Mouse (Mus musculus): Measurements from ENCODE around the gene Slc27a3. TPM values are rescaled to one million over a fixed set of nuclear protein-coding genes. Genes with fewer than 3 reads are reported as not detected.

Gene Slc27a3
- total RNA-seq (2021) (1 to 10 TPM in 1 of 2 experiments, under 1 TPM in 1; 0.76 to 1.1 TPM), polyA plus RNA-seq (2012; rRNA removed) (2.2 and 3.7 TPM in 2 replicates)
- long read RNA-seq = 0 reads

GRCm38 (mm10) chr3:90389511-90390490 lies at the start of gene Slc27a3:
Slc27a3 (minus strand) TSS chr3:90389938.
- DNase-seq = peak; percentile 61 to 63
- H3K27ac ChIP-seq = peak within 1 kb of the TSS; percentile 6
- H3K36me3 ChIP-seq (ENCODE audit: control insufficient read depth, insufficient read depth, low read length) = no peaks in the 10 kb centered on the region
- intact Hi-C loops (cut with DNase I) = no loop called here
- TF ChIP-seq CTCF (IDR thresholded peaks at IDR 0.05) = no peak
- no peak for TF ChIP-seq POLR2A (IDR thresholded peaks at IDR 0.05; ENCODE audit: insufficient read depth, low read depth, low read length)
- TF ChIP-seq EP300 (IDR thresholded peaks at IDR 0.05; ENCODE audit: insufficient read depth, low read depth, low read length) = no peak
- peaks cover 6% of the 10 kb centered on the region for H3K4me1 ChIP-seq (ENCODE audit: control insufficient read depth, insufficient read depth, low read length)
- peak within 1 kb of the TSS; percentile 63 for H3K4me3 ChIP-seq
- no peaks in the 10 kb centered on the region for H3K79me2 ChIP-seq (replicated peaks; ENCODE audit: control insufficient read depth, insufficient read depth, low read length)
- H3K9ac ChIP-seq (ENCODE audit: low read depth, low read length) = peak within 1 kb of the TSS; percentile 56
- no peaks in the 10 kb centered on the region for H3K27me3 ChIP-seq (ENCODE audit: control insufficient read depth, insufficient read depth, low read length)
- 1% methylated on average over 54 of the region's 55 CpGs for WGBS

DNA sequence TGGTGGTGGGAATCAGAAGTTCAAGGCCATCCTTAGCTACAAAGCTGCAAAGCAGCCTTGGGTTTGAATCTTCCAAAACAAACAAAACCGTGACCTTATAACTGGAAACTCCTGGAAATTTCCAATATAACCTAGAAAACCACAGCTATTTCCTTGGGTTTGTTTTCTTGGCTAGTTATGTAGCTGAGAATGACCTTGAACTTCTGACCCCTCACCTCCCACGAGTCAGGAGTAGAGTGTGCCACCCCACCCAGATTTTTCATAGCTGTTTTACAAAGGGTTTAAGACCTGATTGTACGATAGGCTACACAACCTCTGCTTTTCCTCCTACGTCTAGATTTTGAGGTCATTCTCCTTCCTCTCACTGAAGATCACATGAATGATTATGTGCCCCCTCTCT lies 47.4 kb upstream of the Slc27a3 start:
- H3K27ac ChIP-seq = no peak overlapping the region
- H3K79me2 ChIP-seq (replicated peaks; ENCODE audit: control insufficient read depth, insufficient read depth, low read length) = no peaks in the 10 kb centered on the region
- no peaks in the 10 kb centered on the region; the same call in 1 of the 2 replicates for H3K36me3 ChIP-seq (ENCODE audit: control insufficient read depth, insufficient read depth, low read length)
- intact Hi-C loops (cut with DNase I) = no loop called here
- DNase-seq = no peak
- H3K27me3 ChIP-seq (ENCODE audit: control insufficient read depth, insufficient read depth, low read length) = no peaks in the 10 kb centered on the region
- H3K9ac ChIP-seq (ENCODE audit: low read depth, low read length) = no peak overlapping the region
- 49% methylated on average over 4 of the region's 4 CpGs for WGBS
- TF ChIP-seq CTCF (IDR thresholded peaks at IDR 0.05) = no peak
- TF ChIP-seq EP300 (IDR thresholded peaks at IDR 0.05; ENCODE audit: insufficient read depth, low read depth, low read length) = no peak
- no peak for TF ChIP-seq POLR2A (IDR thresholded peaks at IDR 0.05; ENCODE audit: insufficient read depth, low read depth, low read length)
- no peak overlapping the region for H3K4me3 ChIP-seq
- H3K4me1 ChIP-seq (ENCODE audit: control insufficient read depth, insufficient read depth, low read length) = no peaks in the 10 kb centered on the region; the same call in 1 of the 2 replicates

- Histone ChIP-seq H3K9ac (ENCODE audit: low read depth, low read length) (no peak overlapping the region), H3K27ac (peak overlapping the region; percentile 93), H3K4me1 (ENCODE audit: control insufficient read depth, insufficient read depth, low read length) (peaks cover 9% of the 10 kb centered on the region), H3K4me3 (peak overlapping the region; percentile 51), H3K36me3 (ENCODE audit: control insufficient read depth, insufficient read depth, low read length) (peaks cover 5% of the 10 kb centered on the region), H3K79me2 (replicated peaks; ENCODE audit: control insufficient read depth, insufficient read depth, low read length) (no peaks in the 10 kb centered on the region), H3K27me3 (ENCODE audit: control insufficient read depth, insufficient read depth, low read length) (no peaks in the 10 kb centered on the region)
- intact Hi-C loops (cut with DNase I) = no loop called here
- TF ChIP-seq POLR2A (IDR thresholded peaks at IDR 0.05; ENCODE audit: insufficient read depth, low read depth, low read length) (no peak), CTCF (IDR thresholded peaks at IDR 0.05) (no peak), EP300 (IDR thresholded peaks at IDR 0.05; ENCODE audit: insufficient read depth, low read depth, low read length) (no peak)
- no peak for DNase-seq
- 40% methylated on average over 11 of the region's 11 CpGs for WGBS
These were observed 44.5 kb upstream of the Slc27a3 start for GRCm38 (mm10) chr3:90434073-90434730.

- WGBS = under 1% methylated on average over 52 of the region's 52 CpGs
- Histone ChIP-seq H3K9ac (ENCODE audit: low read depth, low read length) (peak within 1 kb of the TSS; percentile 81), H3K4me3 (peak within 1 kb of the TSS; percentile 71), H3K79me2 (replicated peaks; ENCODE audit: control insufficient read depth, insufficient read depth, low read length) (no peaks in the 10 kb centered on the region), H3K36me3 (ENCODE audit: control insufficient read depth, insufficient read depth, low read length) (peaks cover 7% of the 10 kb centered on the region), H3K27ac (peak within 1 kb of the TSS; percentile 93), H3K27me3 (ENCODE audit: control insufficient read depth, insufficient read depth, low read length) (no peaks in the 10 kb centered on the region), H3K4me1 (ENCODE audit: control insufficient read depth, insufficient read depth, low read length) (peaks cover 12% of the 10 kb centered on the region)
- DNase-seq = peak; percentile 100
- TF ChIP-seq EP300 (IDR thresholded peaks at IDR 0.05; ENCODE audit: insufficient read depth, low read depth, low read length) = no peak; the same call in 1 of the 2 replicates
- TF ChIP-seq CTCF (IDR thresholded peaks at IDR 0.05) = peak; percentile 10; the same call in 1 of the 2 replicates
- TF ChIP-seq POLR2A (IDR thresholded peaks at IDR 0.05; ENCODE audit: insufficient read depth, low read depth, low read length) = peak; percentile 90
- intact Hi-C loops (cut with DNase I) = loop anchor here (1.0 to 2.0 kb wide), 3 partner anchors 13 to 31 kb away; no protein-coding TSS in a partner anchor
These were observed 43.8 kb upstream of the Slc27a3 start, which contains the start of gene Ints3 for GRCm38 (mm10) chr3:90433381-90434020. Ints3 (minus strand) TSS chr3:90433622.

GRCm38 (mm10) chr3:90432811-90433219 lies 43.1 kb upstream of the Slc27a3 start:
- H3K4me3 ChIP-seq = peak overlapping the region; percentile 71
- peak overlapping the region; percentile 93 for H3K27ac ChIP-seq
- no peak for TF ChIP-seq POLR2A (IDR thresholded peaks at IDR 0.05; ENCODE audit: insufficient read depth, low read depth, low read length)
- TF ChIP-seq EP300 (IDR thresholded peaks at IDR 0.05; ENCODE audit: insufficient read depth, low read depth, low read length) = no peak
- no peak for TF ChIP-seq CTCF (IDR thresholded peaks at IDR 0.05)
- peaks cover 12% of the 10 kb centered on the region for H3K4me1 ChIP-seq (ENCODE audit: control insufficient read depth, insufficient read depth, low read length)
- intact Hi-C loops (cut with DNase I) = loop anchor here (1.0 to 2.0 kb wide), 3 partner anchors 13 to 31 kb away; no protein-coding TSS in a partner anchor
- 2% methylated on average over 12 of the region's 12 CpGs for WGBS
- no peak for DNase-seq
- no peaks in the 10 kb centered on the region for H3K79me2 ChIP-seq (replicated peaks; ENCODE audit: control insufficient read depth, insufficient read depth, low read length)
- no peaks in the 10 kb centered on the region for H3K27me3 ChIP-seq (ENCODE audit: control insufficient read depth, insufficient read depth, low read length)
- H3K36me3 ChIP-seq (ENCODE audit: control insufficient read depth, insufficient read depth, low read length) = peaks cover 7% of the 10 kb centered on the region
- H3K9ac ChIP-seq (ENCODE audit: low read depth, low read length) = peak overlapping the region; percentile 81
